Mouse (Mus musculus) hindbrain, postnatal 0 days (tissue): ENCODE measurements around the gene Gramd4. TPM values are rescaled to one million over a fixed set of nuclear protein-coding genes. Genes with fewer than 3 reads are reported as not detected.

ENCODE experiments used
- ATAC-seq: fragments of 200-750 bp; cut with Nextera tagmentation; 2 replicates; pipeline ENCODE4 v1.8.0; 2017; ENCODE audit warnings: mild to moderate bottlenecking, moderate TSS enrichment, moderate library complexity
- DNase-seq: peaks from one replicate; pipeline ENCODE4 v3.0.0-alpha.2; 2015; ENCODE audit warnings: low spot score
- H3K27ac ChIP-seq: fragments of 300-500 bp; sonication (generic); 2 replicates; pipeline ENCODE4 v1.5.1; 2014; ENCODE audit warnings: mild to moderate bottlenecking
- H3K27me3 ChIP-seq: fragments of 300-500 bp; sonication (generic); 2 replicates; pipeline ENCODE4 v1.6.1; 2014; ENCODE audit warnings: low read length, mixed read lengths; ENCODE audit not compliant: insufficient read depth
- H3K36me3 ChIP-seq: fragments of 300-500 bp; sonication (generic); 2 replicates; pipeline ENCODE4 v1.6.1; 2014; ENCODE audit warnings: low read length, mixed read lengths; ENCODE audit not compliant: insufficient read depth
- H3K4me1 ChIP-seq: fragments of 300-500 bp; sonication (generic); 2 replicates; pipeline ENCODE4 v1.6.1; 2014; ENCODE audit warnings: antibody characterized with exemption, low read length, mixed read lengths; ENCODE audit not compliant: insufficient read depth
- H3K4me2 ChIP-seq: fragments of 300-500 bp; sonication (generic); 2 replicates; pipeline ENCODE4 v1.6.1; 2014; ENCODE audit warnings: low read depth, mild to moderate bottlenecking, low read length, moderate library complexity, mixed read lengths
- H3K4me3 ChIP-seq: fragments of 300-500 bp; sonication (generic); 2 replicates; pipeline ENCODE4 v1.5.1; 2014; ENCODE audit warnings: low read length
- H3K9ac ChIP-seq: fragments of 300-500 bp; sonication (generic); replicated peaks from 2 replicates; pipeline ENCODE4 v1.6.1; 2014; ENCODE audit warnings: mild to moderate bottlenecking, low read length, moderate library complexity, mixed read lengths
- H3K9me3 ChIP-seq: fragments of 300-500 bp; sonication (generic); 2 replicates; pipeline ENCODE4 v1.6.1; 2016; ENCODE audit warnings: low read length, mixed read lengths
- CTCF ChIP-seq: IDR thresholded peaks from 2 replicates; pipeline ENCODE4 v1.5.1; 2016; ENCODE audit warnings: antibody characterized with exemption, control low read depth, low read depth
- WGBS: fragments of 180-500 bp; shearing (Covaris S2); extraction: QIAGEN DNeasy Blood & Tissue Kit; methylation state at CpG from one replicate; pipeline ENCODE4 v1.1.7; 2014; 5-methylcytosine and 5-hydroxymethylcytosine counted together
- polyA plus RNA-seq: library from polyadenylated mRNA; unstranded; fragments of >200 nt; fragmentation: Nextera tagmentation; extraction: Ambion mirVana; gene quantifications from 2 replicates; pipeline ENCODE4 v1.2.1, GENCODE M21; 2015
- total RNA-seq: library from RNA; depleted of rRNA; stranded (reverse); fragments of >200 nt; gene quantifications from 2 replicates; pipeline ENCODE4 v1.2.3, GENCODE M21; 2014

The Gramd4 gene
- total and polyA plus RNA-seq, 2 experiments from 2014 or later: 18.6 to 36.2 TPM

- H3K9me3 ChIP-seq: no peaks in the 10 kb centered on the region
- peaks cover 23% of the 10 kb centered on the region for H3K4me1 ChIP-seq
- H3K36me3 ChIP-seq: peaks cover 5% of the 10 kb centered on the region; the same call in 1 of the 2 replicates
- ATAC-seq (peak; percentile 34; the same call in 1 of the 2 replicates), DNase-seq (no peak)
- H3K27me3 ChIP-seq: no peaks in the 10 kb centered on the region
- H3K9ac ChIP-seq: no peak overlapping the region
- H3K27ac ChIP-seq: peak overlapping the region; percentile 3; the same call in 1 of the 2 replicates
- WGBS: 69% methylated on average over 12 of the region's 12 CpGs
- H3K4me2 ChIP-seq: no peak overlapping the region
- no peak for TF ChIP-seq CTCF
- no peak overlapping the region for H3K4me3 ChIP-seq
Observed at GRCm38 (mm10) chr15:86168941-86169816, 111.7 kb downstream of the Gramd4 start.

GRCm38 (mm10) chr15:86169817-86170110, 112.3 kb downstream of the Gramd4 start:
- Histone ChIP-seq H3K4me1 (peaks cover 23% of the 10 kb centered on the region), H3K4me2 (no peak overlapping the region), H3K4me3 (no peak overlapping the region), H3K9me3 (no peaks in the 10 kb centered on the region), H3K27ac (no peak overlapping the region), H3K36me3 (peaks cover 1% of the 10 kb centered on the region; the same call in 1 of the 2 replicates), H3K27me3 (no peaks in the 10 kb centered on the region), H3K9ac (no peak overlapping the region)
- WGBS: 68% methylated on average over 4 of the region's 4 CpGs
- TF ChIP-seq CTCF: no peak
- DNase-seq (no peak), ATAC-seq (no peak)

DNA sequence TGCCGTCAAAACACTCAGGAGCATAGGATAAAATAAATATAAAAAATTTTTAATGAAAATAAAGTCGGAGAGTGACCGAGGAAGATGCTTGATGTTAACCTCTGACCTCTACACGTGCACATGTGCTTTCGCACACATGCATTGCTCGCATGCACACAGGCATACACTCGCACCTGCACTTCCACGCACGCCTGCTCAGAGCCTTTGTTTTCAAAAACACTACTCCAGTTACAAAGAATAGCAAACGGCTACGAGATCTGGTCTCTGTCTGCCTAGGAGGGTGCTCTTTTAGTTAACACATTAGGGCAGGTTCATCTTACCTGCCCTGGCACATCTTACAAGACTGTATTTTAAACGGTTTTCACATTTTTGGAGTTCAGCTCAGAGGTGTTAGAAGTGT, 113.8 kb downstream of the Gramd4 start:
- Histone ChIP-seq H3K4me1 (peaks cover 23% of the 10 kb centered on the region), H3K9ac (no peak overlapping the region), H3K9me3 (no peaks in the 10 kb centered on the region), H3K4me2 (no peak overlapping the region), H3K27me3 (no peaks in the 10 kb centered on the region), H3K4me3 (no peak overlapping the region), H3K36me3 (no peaks in the 10 kb centered on the region), H3K27ac (no peak overlapping the region)
- TF ChIP-seq CTCF: no peak
- WGBS: 89% methylated on average over 12 of the region's 12 CpGs
- DNase-seq: no peak
- ATAC-seq: no peak

GRCm38 (mm10) chr15:86172124-86172523, 114.6 kb downstream of the Gramd4 start:
- Histone ChIP-seq H3K4me3 (no peak overlapping the region), H3K4me1 (peaks cover 27% of the 10 kb centered on the region), H3K27ac (no peak overlapping the region), H3K9me3 (no peaks in the 10 kb centered on the region), H3K27me3 (no peaks in the 10 kb centered on the region), H3K4me2 (no peak overlapping the region), H3K36me3 (no peaks in the 10 kb centered on the region), H3K9ac (no peak overlapping the region)
- no peak for TF ChIP-seq CTCF
- ATAC-seq: no peak
- 50% methylated on average over 3 of the region's 3 CpGs for WGBS
- DNase-seq: no peak

DNA sequence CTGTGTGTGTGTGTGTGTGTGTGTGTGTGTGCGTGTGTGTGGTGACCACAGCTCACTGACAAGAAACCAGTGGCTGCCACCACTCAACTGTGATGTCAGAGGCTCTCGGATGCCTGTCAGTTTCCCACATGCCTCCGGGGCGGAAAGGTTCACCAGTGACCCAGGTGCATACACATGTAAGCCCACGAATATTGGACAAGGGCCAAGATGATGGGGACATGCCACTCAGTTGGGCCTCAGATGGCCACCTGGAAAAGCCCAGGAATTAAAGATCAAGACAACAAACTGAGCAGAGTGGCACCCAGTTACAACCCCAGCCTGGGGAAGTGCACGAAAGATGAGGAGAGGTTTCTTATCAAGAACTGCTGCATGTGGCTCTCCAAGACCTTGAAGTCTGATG, 115.0 kb downstream of the Gramd4 start:
- DNase-seq: no peak
- Histone ChIP-seq H3K36me3 (no peaks in the 10 kb centered on the region), H3K4me3 (no peak overlapping the region), H3K4me2 (no peak overlapping the region), H3K27ac (no peak overlapping the region), H3K4me1 (peaks cover 27% of the 10 kb centered on the region), H3K27me3 (no peaks in the 10 kb centered on the region), H3K9ac (no peak overlapping the region), H3K9me3 (no peaks in the 10 kb centered on the region)
- TF ChIP-seq CTCF: no peak
- WGBS: 78% methylated on average over 6 of the region's 6 CpGs
- ATAC-seq: no peak

DNA sequence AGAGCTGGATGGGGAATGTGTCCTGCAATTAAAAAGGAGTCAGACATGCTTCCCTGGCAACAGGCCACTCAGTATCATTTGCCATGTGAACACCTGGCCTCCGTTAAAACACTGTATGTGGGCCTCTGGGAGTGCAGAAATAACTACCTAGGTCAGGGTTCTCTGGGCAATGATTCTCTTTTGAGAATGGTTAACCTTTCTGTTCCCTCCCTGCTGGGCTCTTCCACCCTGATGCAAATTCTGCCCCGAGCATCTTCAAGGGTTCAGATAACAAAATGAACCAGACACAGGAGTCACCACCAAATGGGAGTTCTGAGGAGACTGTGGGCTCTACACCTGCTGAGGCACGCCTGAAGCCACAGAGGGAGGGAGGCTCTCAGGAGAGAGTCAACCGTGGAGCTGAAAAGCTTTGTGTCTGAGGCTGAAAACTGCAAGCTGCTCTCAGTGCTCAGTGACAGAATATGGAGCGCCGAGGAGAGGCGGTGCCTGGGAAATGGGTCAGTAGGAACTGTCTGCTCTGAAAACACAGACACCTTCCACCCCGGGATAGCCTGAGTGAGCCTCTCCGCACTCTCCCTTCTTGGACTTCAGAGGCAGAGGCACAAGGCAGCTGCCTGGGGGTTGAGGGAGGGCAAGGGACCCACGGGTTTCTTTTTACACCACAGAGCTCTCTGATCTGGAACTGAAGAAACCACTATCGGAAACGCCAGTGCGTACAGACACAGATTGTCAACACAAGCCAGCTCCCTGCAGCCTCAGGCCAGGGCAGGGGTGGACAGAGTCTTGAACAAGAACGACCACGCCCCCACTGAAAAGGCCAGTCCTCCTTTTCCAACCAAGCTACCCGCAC, 115.9 kb downstream of the Gramd4 start:
- H3K9me3 ChIP-seq: no peaks in the 10 kb centered on the region
- ATAC-seq (no peak), DNase-seq (no peak)
- TF ChIP-seq CTCF: no peak
- no peaks in the 10 kb centered on the region for H3K36me3 ChIP-seq
- peaks cover 25% of the 10 kb centered on the region for H3K4me1 ChIP-seq
- H3K4me2 ChIP-seq: no peak overlapping the region
- no peak overlapping the region for H3K27ac ChIP-seq
- no peak overlapping the region for H3K4me3 ChIP-seq
- no peaks in the 10 kb centered on the region for H3K27me3 ChIP-seq
- no peak overlapping the region for H3K9ac ChIP-seq
- 44% methylated on average over 16 of the region's 16 CpGs for WGBS
